Mouse (Mus musculus): ENCODE data around the gene Dspp.

DNA sequence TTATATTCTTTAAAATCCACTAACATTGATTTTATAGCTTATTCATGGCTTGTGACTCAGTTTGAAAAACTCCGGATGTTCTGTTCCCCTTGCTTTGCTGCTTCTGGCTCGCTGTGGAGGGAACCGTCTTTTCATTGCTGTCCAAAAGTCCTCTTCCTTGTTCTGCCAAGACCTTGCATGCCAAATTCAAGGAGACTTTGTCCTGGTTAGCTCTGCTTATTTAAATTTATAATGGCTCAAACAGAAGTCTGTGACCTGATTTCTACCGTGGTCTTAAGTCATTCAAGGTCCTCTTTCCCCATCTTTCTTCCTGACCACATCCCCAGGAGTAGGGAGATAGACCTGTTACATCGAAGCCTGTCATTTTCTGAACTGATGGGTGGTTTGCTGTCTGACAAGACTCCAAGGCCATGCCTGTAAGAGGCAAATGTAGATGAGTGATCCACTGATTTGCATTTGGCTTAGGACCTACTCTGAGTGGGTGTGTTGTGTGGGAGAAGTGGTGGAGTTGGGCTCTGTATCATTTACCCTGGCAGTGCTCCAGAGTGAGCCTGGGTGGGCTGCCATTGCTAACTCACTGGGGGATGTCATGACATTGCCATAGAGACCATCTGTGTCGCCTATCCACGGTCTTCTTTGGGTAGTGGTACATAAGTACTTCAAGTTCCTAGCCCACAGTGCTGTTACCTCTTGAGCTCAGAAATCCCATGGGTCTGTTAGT is 12.0 kb upstream of the Dspp start:
- TF ChIP-seq POLR2A (IDR thresholded peaks at IDR 0.05; ENCODE audit: insufficient read depth, low read depth, low read length): no peak
- TF ChIP-seq EP300 (IDR thresholded peaks at IDR 0.05; ENCODE audit: insufficient read depth, low read depth, low read length): no peak
